Mouse (Mus musculus): ENCODE results near the gene Haao. TPM values are rescaled to one million over a fixed set of nuclear protein-coding genes. Genes with fewer than 3 reads are reported as not detected.

Haao gene
- polyA plus RNA-seq, 1 experiment from 2014 or later = not detected

GRCm38 (mm10) chr17:83859639-83860038 lies 11.9 kb upstream of the Haao start:
- ATAC-seq (ENCODE audit: low FRiP score) = no peak
- WGBS = 87% methylated on average over 4 of the region's 4 CpGs
- H3K4me2 ChIP-seq (replicated peaks) = no peak overlapping the region
- H3K36me3 ChIP-seq (replicated peaks; ENCODE audit: control insufficient read depth, insufficient read depth) = no peaks in the 10 kb centered on the region
- no peak overlapping the region for H3K9ac ChIP-seq
- no peak overlapping the region for H3K27ac ChIP-seq
- H3K27me3 ChIP-seq (ENCODE audit: control insufficient read depth, insufficient read depth, low read length) = 0 out of 2 replicates have a peak, but pooled peaks cover 2% of the 10 kb centered on the region
- no peak for DNase-seq (ENCODE audit: low spot score)
- no peak overlapping the region for H3K4me3 ChIP-seq (replicated peaks; ENCODE audit: low read length)
- H3K4me1 ChIP-seq (replicated peaks; ENCODE audit: control insufficient read depth, insufficient read depth, low read length) = 0 out of 2 replicates have a peak, but pooled peaks cover 6% of the 10 kb centered on the region
- H3K9me3 ChIP-seq (ENCODE audit: control insufficient read depth, low read length) = no peaks in the 10 kb centered on the region

DNA sequence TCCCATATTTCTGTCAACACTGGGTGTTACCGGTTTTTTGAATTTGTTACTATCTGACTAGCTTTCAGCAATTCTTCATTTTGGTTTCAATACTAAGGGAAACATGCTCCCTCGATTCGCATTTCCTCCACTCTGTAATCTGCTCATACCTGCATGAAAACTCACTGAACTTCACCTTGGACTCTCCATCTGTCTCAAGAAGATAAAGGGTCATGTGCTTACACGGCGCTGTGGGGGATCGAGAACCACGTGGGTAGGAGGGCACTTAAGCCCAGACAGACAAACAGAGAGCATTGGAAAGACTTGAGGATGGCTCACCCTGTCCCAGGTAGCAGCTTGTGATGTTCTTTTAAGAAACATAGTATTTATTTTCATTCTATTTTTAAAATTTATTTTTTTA lies 10.7 kb upstream of the Haao start:
- no peaks in the 10 kb centered on the region for H3K27me3 ChIP-seq (ENCODE audit: control insufficient read depth, insufficient read depth, low read length)

GRCm38 (mm10) chr17:83854284-83854918 lies 6.6 kb upstream of the Haao start:
- H3K9ac ChIP-seq = no peak overlapping the region
- DNase-seq (ENCODE audit: low spot score) (no peak), ATAC-seq (ENCODE audit: low FRiP score) (peak; percentile 48; the same call in 1 of the 2 replicates)
- no peaks in the 10 kb centered on the region for H3K36me3 ChIP-seq (replicated peaks; ENCODE audit: control insufficient read depth, insufficient read depth)
- H3K27me3 ChIP-seq (ENCODE audit: control insufficient read depth, insufficient read depth, low read length) = no peaks in the 10 kb centered on the region
- H3K4me3 ChIP-seq (replicated peaks; ENCODE audit: low read length) = no peak overlapping the region
- H3K27ac ChIP-seq = no peak overlapping the region
- H3K4me1 ChIP-seq (replicated peaks; ENCODE audit: control insufficient read depth, insufficient read depth, low read length) = peaks cover under 1% of the 10 kb centered on the region; the same call in 1 of the 2 replicates
- H3K4me2 ChIP-seq (replicated peaks) = no peak overlapping the region
- H3K9me3 ChIP-seq (ENCODE audit: control insufficient read depth, low read length) = no peaks in the 10 kb centered on the region
- 55% methylated on average over 12 of the region's 12 CpGs for WGBS

More for the DNA sequence above, 10.7 kb upstream of the Haao start:
- WGBS = 86% methylated on average over 7 of the region's 7 CpGs
- ATAC-seq (ENCODE audit: low FRiP score) (no peak), DNase-seq (ENCODE audit: low spot score) (no peak)
- H3K36me3 ChIP-seq (replicated peaks; ENCODE audit: control insufficient read depth, insufficient read depth) = no peaks in the 10 kb centered on the region
- no peaks in the 10 kb centered on the region for H3K9me3 ChIP-seq (ENCODE audit: control insufficient read depth, low read length)
- no peak overlapping the region for H3K4me3 ChIP-seq (replicated peaks; ENCODE audit: low read length)
- H3K4me1 ChIP-seq (replicated peaks; ENCODE audit: control insufficient read depth, insufficient read depth, low read length) = 0 out of 2 replicates have a peak, but pooled peaks cover 6% of the 10 kb centered on the region
- no peak overlapping the region for H3K27ac ChIP-seq
- no peak overlapping the region for H3K4me2 ChIP-seq (replicated peaks)
- H3K9ac ChIP-seq = no peak overlapping the region

DNA sequence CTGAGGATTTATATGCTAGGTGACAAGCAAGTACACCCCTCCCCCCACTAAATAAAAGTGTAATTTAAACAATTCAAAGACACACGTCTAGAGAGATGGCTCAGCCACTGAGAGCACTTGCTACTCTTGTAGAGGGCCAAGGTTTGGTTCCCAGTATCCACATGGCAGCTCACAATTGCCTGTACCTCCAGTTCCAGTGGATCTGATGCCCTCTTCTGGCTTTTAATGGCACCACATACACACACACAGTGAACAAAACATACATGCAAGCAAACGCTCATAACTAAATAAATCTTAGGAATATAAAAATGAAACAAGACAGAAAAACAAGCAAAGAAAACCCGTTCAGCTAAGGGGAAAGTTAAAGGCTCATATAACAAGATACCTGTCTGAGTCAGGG lies 6.1 kb upstream of the Haao start:
- no peaks in the 10 kb centered on the region for H3K9me3 ChIP-seq (ENCODE audit: control insufficient read depth, low read length)
- ATAC-seq (ENCODE audit: low FRiP score) = no peak
- H3K36me3 ChIP-seq (replicated peaks; ENCODE audit: control insufficient read depth, insufficient read depth) = no peaks in the 10 kb centered on the region
- H3K4me3 ChIP-seq (replicated peaks; ENCODE audit: low read length) = no peak overlapping the region
- no peak overlapping the region for H3K4me2 ChIP-seq (replicated peaks)
- peaks cover 6% of the 10 kb centered on the region for H3K4me1 ChIP-seq (replicated peaks; ENCODE audit: control insufficient read depth, insufficient read depth, low read length)
- no peak overlapping the region for H3K27ac ChIP-seq
- no peaks in the 10 kb centered on the region for H3K27me3 ChIP-seq (ENCODE audit: control insufficient read depth, insufficient read depth, low read length)
- H3K9ac ChIP-seq = no peak overlapping the region
- no peak for DNase-seq (ENCODE audit: low spot score)
- 47% methylated on average over 3 of the region's 3 CpGs for WGBS

GRCm38 (mm10) chr17:83850864-83851263 lies 3.1 kb upstream of the Haao start:
- no peaks in the 10 kb centered on the region for H3K27me3 ChIP-seq (ENCODE audit: control insufficient read depth, insufficient read depth, low read length)
- DNase-seq (ENCODE audit: low spot score) = no peak
- no peak overlapping the region for H3K4me2 ChIP-seq (replicated peaks)
- H3K36me3 ChIP-seq (replicated peaks; ENCODE audit: control insufficient read depth, insufficient read depth) = no peaks in the 10 kb centered on the region
- WGBS = 86% methylated on average over 5 of the region's 5 CpGs
- H3K27ac ChIP-seq = no peak overlapping the region
- H3K4me3 ChIP-seq (replicated peaks; ENCODE audit: low read length) = no peak overlapping the region
- H3K4me1 ChIP-seq (replicated peaks; ENCODE audit: control insufficient read depth, insufficient read depth, low read length) = peaks cover 7% of the 10 kb centered on the region
- H3K9me3 ChIP-seq (ENCODE audit: control insufficient read depth, low read length) = no peaks in the 10 kb centered on the region
- no peak overlapping the region for H3K9ac ChIP-seq
- ATAC-seq (ENCODE audit: low FRiP score) = no peak

DNA sequence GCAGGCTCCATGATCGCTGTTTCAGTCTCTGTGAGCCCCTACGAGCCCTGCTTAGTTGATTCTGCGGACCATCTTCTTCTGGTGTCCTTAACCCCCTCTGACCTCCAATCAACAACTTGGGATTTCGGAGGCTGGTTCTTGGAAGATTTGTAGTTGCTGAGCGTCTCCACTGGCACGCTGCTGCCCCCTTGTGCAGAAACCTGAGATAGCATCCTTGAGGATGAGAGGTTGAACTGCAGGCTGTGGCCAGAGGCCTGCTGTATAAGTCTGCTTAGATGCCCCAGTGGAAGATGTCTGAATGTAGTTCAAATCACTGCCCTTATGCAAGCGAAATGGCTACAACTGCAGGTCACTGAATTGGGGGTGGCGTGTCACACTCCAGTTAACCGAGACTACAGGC lies 2.7 kb upstream of the Haao start:
- DNase-seq (ENCODE audit: low spot score) (peak; percentile 95), ATAC-seq (ENCODE audit: low FRiP score) (peak; percentile 64; the same call in 1 of the 2 replicates)
- H3K4me3 ChIP-seq (replicated peaks; ENCODE audit: low read length) = no peak overlapping the region
- no peaks in the 10 kb centered on the region for H3K36me3 ChIP-seq (replicated peaks; ENCODE audit: control insufficient read depth, insufficient read depth)
- 19% methylated on average over 9 of the region's 9 CpGs for WGBS
- no peak overlapping the region for H3K9ac ChIP-seq
- no peaks in the 10 kb centered on the region for H3K27me3 ChIP-seq (ENCODE audit: control insufficient read depth, insufficient read depth, low read length)
- no peak overlapping the region for H3K4me2 ChIP-seq (replicated peaks)
- H3K4me1 ChIP-seq (replicated peaks; ENCODE audit: control insufficient read depth, insufficient read depth, low read length) = peaks cover 7% of the 10 kb centered on the region
- no peaks in the 10 kb centered on the region for H3K9me3 ChIP-seq (ENCODE audit: control insufficient read depth, low read length)
- H3K27ac ChIP-seq = no peak overlapping the region

DNA sequence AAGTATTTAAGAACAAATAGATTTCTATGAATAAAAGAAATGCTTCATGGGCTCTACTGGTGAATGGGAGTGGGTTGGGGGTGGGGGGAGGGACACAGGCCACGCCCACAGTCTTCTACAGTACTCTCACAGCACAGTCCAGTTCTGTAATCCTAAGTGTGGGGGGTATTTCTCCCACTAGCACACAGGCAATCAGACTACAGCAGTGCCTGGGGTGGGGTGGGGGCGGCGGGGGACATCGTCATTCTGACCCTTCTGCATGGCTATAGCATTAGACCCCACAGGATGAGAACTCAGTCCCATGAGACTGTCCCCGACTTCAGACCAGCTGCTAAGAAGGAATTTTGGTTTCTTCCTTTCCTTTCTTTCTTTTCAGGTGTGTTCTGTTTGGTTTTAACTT lies 2.0 kb upstream of the Haao start:
- 81% methylated on average over 5 of the region's 5 CpGs for WGBS
- H3K36me3 ChIP-seq (replicated peaks; ENCODE audit: control insufficient read depth, insufficient read depth) = no peaks in the 10 kb centered on the region
- no peak overlapping the region for H3K4me3 ChIP-seq (replicated peaks; ENCODE audit: low read length)
- H3K4me2 ChIP-seq (replicated peaks) = no peak overlapping the region
- ATAC-seq (ENCODE audit: low FRiP score) (no peak), DNase-seq (ENCODE audit: low spot score) (no peak)
- H3K9ac ChIP-seq = no peak overlapping the region
- no peaks in the 10 kb centered on the region for H3K27me3 ChIP-seq (ENCODE audit: control insufficient read depth, insufficient read depth, low read length)
- H3K4me1 ChIP-seq (replicated peaks; ENCODE audit: control insufficient read depth, insufficient read depth, low read length) = peaks cover 7% of the 10 kb centered on the region
- peak overlapping the region; percentile 35; the same call in 1 of the 2 replicates for H3K27ac ChIP-seq
- no peaks in the 10 kb centered on the region for H3K9me3 ChIP-seq (ENCODE audit: control insufficient read depth, low read length)

GRCm38 (mm10) chr17:83849081-83849675 lies 1.4 kb upstream of the Haao start:
- H3K9ac ChIP-seq = no peak overlapping the region
- 51% methylated on average over 12 of the region's 12 CpGs for WGBS
- no peaks in the 10 kb centered on the region for H3K9me3 ChIP-seq (ENCODE audit: control insufficient read depth, low read length)
- H3K27me3 ChIP-seq (ENCODE audit: control insufficient read depth, insufficient read depth, low read length) = no peaks in the 10 kb centered on the region
- H3K36me3 ChIP-seq (replicated peaks; ENCODE audit: control insufficient read depth, insufficient read depth) = no peaks in the 10 kb centered on the region
- ATAC-seq (ENCODE audit: low FRiP score) (peak; percentile 49; the same call in 1 of the 2 replicates), DNase-seq (ENCODE audit: low spot score) (peak; percentile 37)
- no peak overlapping the region for H3K4me2 ChIP-seq (replicated peaks)
- no peak overlapping the region for H3K4me3 ChIP-seq (replicated peaks; ENCODE audit: low read length)
- H3K4me1 ChIP-seq (replicated peaks; ENCODE audit: control insufficient read depth, insufficient read depth, low read length) = peaks cover 7% of the 10 kb centered on the region
- H3K27ac ChIP-seq = peak overlapping the region; percentile 35; the same call in 1 of the 2 replicates

- no peaks in the 10 kb centered on the region for H3K27me3 ChIP-seq (ENCODE audit: control insufficient read depth, insufficient read depth, low read length)
- no peak overlapping the region for H3K4me3 ChIP-seq (replicated peaks; ENCODE audit: low read length)
- H3K36me3 ChIP-seq (replicated peaks; ENCODE audit: control insufficient read depth, insufficient read depth) = no peaks in the 10 kb centered on the region
- peaks cover 7% of the 10 kb centered on the region for H3K4me1 ChIP-seq (replicated peaks; ENCODE audit: control insufficient read depth, insufficient read depth, low read length)
- no peak overlapping the region for H3K9ac ChIP-seq
- WGBS = 76% methylated on average over 4 of the region's 4 CpGs
- DNase-seq (ENCODE audit: low spot score) (no peak), ATAC-seq (ENCODE audit: low FRiP score) (no peak)
- no peak overlapping the region for H3K4me2 ChIP-seq (replicated peaks)
- H3K9me3 ChIP-seq (ENCODE audit: control insufficient read depth, low read length) = no peaks in the 10 kb centered on the region
- H3K27ac ChIP-seq = no peak overlapping the region
These were observed 719 bp upstream of the Haao start for GRCm38 (mm10) chr17:83848482-83848881.

Data from hindbrain, embryonic 14.5 days (tissue).